Mouse (Mus musculus) lung, adult 18-20 months (tissue): ENCODE measurements around the gene Slc25a23.

Experiments used
- DNase-seq, 2 experiments: peaks; one replicate each; pipeline ENCODE4 v3.0.0; 2022; ENCODE audit warnings: mixed read lengths in 2 of 2

Slc25a23 gene

GRCm38 (mm10) chr17:57059486-57059977 lies at the start of gene Slc25a23:
Gene Slc25a23, minus strand, starts transcription at chr17:57059863.
- peak; percentile 66 to 67 for DNase-seq

GRCm38 (mm10) chr17:57108666-57109171 lies 49.1 kb upstream of the Slc25a23 start:
- DNase-seq, result no peak

- DNase-seq, result no peak
Observed at GRCm38 (mm10) chr17:57108040-57108665, 48.5 kb upstream of the Slc25a23 start.

GRCm38 (mm10) chr17:57107064-57107463 lies 47.4 kb upstream of the Slc25a23 start:
- no peak for DNase-seq

GRCm38 (mm10) chr17:57106035-57106368 lies 46.3 kb upstream of the Slc25a23 start:
- DNase-seq, result no peak

GRCm38 (mm10) chr17:57105181-57106034 lies 45.7 kb upstream of the Slc25a23 start, which contains the start of gene Tnfsf9:
Gene Tnfsf9, plus strand, starts transcription at chr17:57105325.
- peak; percentile 32 to 34 for DNase-seq

GRCm38 (mm10) chr17:57104496-57104895 lies 44.8 kb upstream of the Slc25a23 start:
- no peak for DNase-seq

GRCm38 (mm10) chr17:57102276-57102675 lies 42.6 kb upstream of the Slc25a23 start:
- DNase-seq, result no peak

GRCm38 (mm10) chr17:57099629-57100325 lies 40.1 kb upstream of the Slc25a23 start:
- no peak for DNase-seq

- DNase-seq, result no peak
Observed at GRCm38 (mm10) chr17:57098321-57098720, 38.7 kb upstream of the Slc25a23 start.

GRCm38 (mm10) chr17:57096623-57096920 lies 36.9 kb upstream of the Slc25a23 start:
- DNase-seq, result peak; percentile 79 to 81

GRCm38 (mm10) chr17:57095855-57096622 lies 36.4 kb upstream of the Slc25a23 start:
- peak; percentile 85 to 90 for DNase-seq

- DNase-seq, result no peak
Observed at GRCm38 (mm10) chr17:57094222-57094621, 34.6 kb upstream of the Slc25a23 start.

GRCm38 (mm10) chr17:57087049-57087832 lies 27.6 kb upstream of the Slc25a23 start, which contains the start of gene Tubb4a:
Gene Tubb4a, minus strand, starts transcription at chr17:57087782.
- peak in 1 of 2 experiments; percentile 27 for DNase-seq

- DNase-seq, result no peak
Observed at GRCm38 (mm10) chr17:57085970-57086757, 26.5 kb upstream of the Slc25a23 start.

- no peak for DNase-seq
Observed at GRCm38 (mm10) chr17:57082481-57082880, 22.8 kb upstream of the Slc25a23 start.

- no peak for DNase-seq
Observed at GRCm38 (mm10) chr17:57081234-57081842, 21.7 kb upstream of the Slc25a23 start.

GRCm38 (mm10) chr17:57079919-57080318 lies 20.3 kb upstream of the Slc25a23 start:
- DNase-seq, result no peak

- peak; percentile 18 to 32 for DNase-seq
Observed at GRCm38 (mm10) chr17:57078336-57078735, 18.7 kb upstream of the Slc25a23 start, which contains the start of gene Dennd1c. Gene Dennd1c, minus strand, starts transcription at chr17:57078514.

GRCm38 (mm10) chr17:57076916-57077315 lies 17.3 kb upstream of the Slc25a23 start:
- no peak for DNase-seq
